Mouse (Mus musculus): Measurements from ENCODE around the gene Idh2.

GRCm38 (mm10) chr7:80119198-80119597 lies 4.0 kb upstream of the Idh2 start:
- no peak for TF ChIP-seq POLR2A (IDR thresholded peaks at IDR 0.05; ENCODE audit: control insufficient read depth, low read depth, low read length)
- TF ChIP-seq CTCF (IDR thresholded peaks at IDR 0.05; ENCODE audit: control insufficient read depth, insufficient read depth, insufficient replicate concordance, low read depth, low read length) = no peak

Measured in testis, adult 2 months (tissue).